ENCODE assay signal across 8 mouse cellular contexts in genomic region chr3:94309633-94310363, GRCm38 (mm10). TPM values are rescaled to one million over a fixed set of nuclear protein-coding genes. Genes with fewer than 3 reads are reported as not detected.
DNase-seq lines count a peak whose midpoint lies in the region; ATAC-seq lines count a peak whose summit lies in the region.

Gene Them4, plus strand, starts transcription at chr3:94310089.

- 3% methylated on average over 47 of the region's 47 CpGs for WGBS in hindbrain, embryonic 15.5 days

- H3K9me3 ChIP-seq in hindbrain, embryonic 15.5 days: no peaks in the 10 kb centered on the region

- peak within 1 kb of the TSS; percentile 83 for H3K27ac ChIP-seq in hindbrain, embryonic 15.5 days (replicated peaks)

- H3K4me3 ChIP-seq in hindbrain, embryonic 15.5 days: peak within 1 kb of the TSS; percentile 53

- peak; percentile 87 for DNase-seq in T-cell, adult 2 months (ENCODE audit: low spot score)
- peak; percentile 96 for DNase-seq in cerebellum, postnatal 36 days
- peak; percentile 89 to 91 for DNase-seq in frontal cortex, postnatal 36 days (ENCODE audit: low spot score in 2 of 2)
- DNase-seq in left cerebral cortex, adult 11 months (ENCODE audit: low spot score): peak; percentile 83
- DNase-seq in lung, postnatal 4 days: peak; percentile 95 to 97
- peak; percentile 82 for DNase-seq in retina, postnatal 7 days (ENCODE audit: low read depth, low spot score)
- peak; percentile 94 for DNase-seq in urinary bladder, adult 2 months (ENCODE audit: low spot score)

- peak; percentile 99 for ATAC-seq in hindbrain, embryonic 15.5 days (ENCODE audit: low FRiP score, low read depth)

- H3K27me3 ChIP-seq in hindbrain, embryonic 15.5 days: no peaks in the 10 kb centered on the region

- no peaks in the 10 kb centered on the region for H3K36me3 ChIP-seq in hindbrain, embryonic 15.5 days

- H3K4me1 ChIP-seq in hindbrain, embryonic 15.5 days (replicated peaks): peaks cover 21% of the 10 kb centered on the region

- H3K4me2 ChIP-seq in hindbrain, embryonic 15.5 days: peak within 1 kb of the TSS; percentile 74

- peak within 1 kb of the TSS; percentile 63 for H3K9ac ChIP-seq in hindbrain, embryonic 15.5 days

RNA-seq across cellular contexts. Expression of gene Them4, which starts in this region (rescaled TPM):
- polyA plus RNA-seq in hindbrain, embryonic 15.5 days (2015; fragmentation: Nextera tagmentation; extraction: Ambion mirVana): 56.1 and 57.7 TPM in 2 replicates
- polyA plus RNA-seq in urinary bladder, adult 2 months (2012; rRNA removed): 4.7 and 4.9 TPM in 2 replicates

Comparison
In these comparisons a context has a peak if more than half of its experiments do, and no peak if none do; other contexts are left out.
1. Peak in every context shown above with its lines: DNase-seq, ATAC-seq, H3K4me3 ChIP-seq and H3K27ac ChIP-seq.